Mouse (Mus musculus): ENCODE results near the gene Frmd4a. TPM values are rescaled to one million over a fixed set of nuclear protein-coding genes. Genes with fewer than 3 reads are reported as not detected.
A peak's percentile ranks its signal among the peaks of the same experiment; 100 is the strongest.

Frmd4a gene
- polyA plus RNA-seq, 1 experiment from 2014 or later, result 22.9 TPM

GRCm38 (mm10) chr2:4492485-4493481, 475.3 kb downstream of the Frmd4a start:
- Histone ChIP-seq H3K9ac (no peak overlapping the region), H3K27me3 (replicated peaks) (no peaks in the 10 kb centered on the region), H3K4me1 (0 out of 2 replicates have a peak, but pooled peaks cover 9% of the 10 kb centered on the region), H3K27ac (peak overlapping the region; percentile 18), H3K4me2 (0 out of 2 replicates have a peak overlapping the region, but pooled peaks have one; percentile 1), H3K4me3 (replicated peaks) (no peak overlapping the region), H3K36me3 (no peaks in the 10 kb centered on the region; the same call in 1 of the 2 replicates), H3K9me3 (no peaks in the 10 kb centered on the region)
- peak; percentile 37 for ATAC-seq (ENCODE audit: insufficient read depth, low FRiP score, low read depth)
- 31% methylated on average over 20 of the region's 20 CpGs for WGBS

GRCm38 (mm10) chr2:4494478-4494877, 477.0 kb downstream of the Frmd4a start:
- H3K27me3 ChIP-seq (replicated peaks), result no peaks in the 10 kb centered on the region
- no peak overlapping the region for H3K4me3 ChIP-seq (replicated peaks)
- no peak overlapping the region for H3K9ac ChIP-seq
- no peaks in the 10 kb centered on the region for H3K9me3 ChIP-seq
- 0 out of 2 replicates have a peak, but pooled peaks cover 9% of the 10 kb centered on the region for H3K4me1 ChIP-seq
- no peak overlapping the region for H3K27ac ChIP-seq
- WGBS, result 79% methylated on average over 2 of the region's 2 CpGs
- no peaks in the 10 kb centered on the region; the same call in 1 of the 2 replicates for H3K36me3 ChIP-seq
- H3K4me2 ChIP-seq, result no peak overlapping the region
- ATAC-seq (ENCODE audit: insufficient read depth, low FRiP score, low read depth), result no peak

- WGBS, result 0% methylated on average over 1 of the region's 1 CpGs
- Histone ChIP-seq H3K9ac (no peak overlapping the region), H3K27me3 (replicated peaks) (no peaks in the 10 kb centered on the region), H3K36me3 (no peaks in the 10 kb centered on the region; the same call in 1 of the 2 replicates), H3K4me1 (no peaks in the 10 kb centered on the region), H3K27ac (no peak overlapping the region), H3K4me3 (replicated peaks) (no peak overlapping the region), H3K4me2 (no peak overlapping the region), H3K9me3 (no peaks in the 10 kb centered on the region)
- ATAC-seq (ENCODE audit: insufficient read depth, low FRiP score, low read depth), result no peak
These were observed 481.7 kb downstream of the Frmd4a start for GRCm38 (mm10) chr2:4499257-4499656.

GRCm38 (mm10) chr2:4499916-4500315, 482.4 kb downstream of the Frmd4a start:
- Histone ChIP-seq H3K27ac (no peak overlapping the region), H3K9me3 (no peaks in the 10 kb centered on the region)
- WGBS, result 88% methylated on average over 9 of the region's 9 CpGs

GRCm38 (mm10) chr2:4501257-4502027, 483.9 kb downstream of the Frmd4a start:
- 67% methylated on average over 15 of the region's 15 CpGs for WGBS

More at GRCm38 (mm10) chr2:4499916-4500315, 482.4 kb downstream of the Frmd4a start:
- H3K36me3 ChIP-seq, result no peaks in the 10 kb centered on the region; the same call in 1 of the 2 replicates
- no peak overlapping the region for H3K4me2 ChIP-seq
- ATAC-seq (ENCODE audit: insufficient read depth, low FRiP score, low read depth), result no peak
- no peak overlapping the region for H3K4me3 ChIP-seq (replicated peaks)
- no peak overlapping the region for H3K9ac ChIP-seq
- H3K27me3 ChIP-seq (replicated peaks), result no peaks in the 10 kb centered on the region
- H3K4me1 ChIP-seq, result no peaks in the 10 kb centered on the region

GRCm38 (mm10) chr2:4504413-4504812, 486.9 kb downstream of the Frmd4a start:
- H3K4me3 ChIP-seq (replicated peaks), result no peak overlapping the region
- WGBS, result 84% methylated on average over 10 of the region's 10 CpGs

More at GRCm38 (mm10) chr2:4501257-4502027, 483.9 kb downstream of the Frmd4a start:
- H3K4me1 ChIP-seq, result no peaks in the 10 kb centered on the region
- no peaks in the 10 kb centered on the region; the same call in 1 of the 2 replicates for H3K36me3 ChIP-seq
- ATAC-seq (ENCODE audit: insufficient read depth, low FRiP score, low read depth), result no peak
- no peaks in the 10 kb centered on the region for H3K9me3 ChIP-seq
- H3K27ac ChIP-seq, result no peak overlapping the region
- no peak overlapping the region for H3K4me3 ChIP-seq (replicated peaks)
- no peak overlapping the region for H3K4me2 ChIP-seq
- no peaks in the 10 kb centered on the region for H3K27me3 ChIP-seq (replicated peaks)
- no peak overlapping the region for H3K9ac ChIP-seq

GRCm38 (mm10) chr2:4505695-4506094, 488.2 kb downstream of the Frmd4a start:
- WGBS, result 89% methylated on average over 4 of the region's 4 CpGs
- Histone ChIP-seq H3K4me2 (no peak overlapping the region), H3K4me3 (replicated peaks) (no peak overlapping the region), H3K9me3 (no peaks in the 10 kb centered on the region), H3K9ac (no peak overlapping the region), H3K27ac (no peak overlapping the region), H3K4me1 (peaks cover 21% of the 10 kb centered on the region), H3K27me3 (replicated peaks) (no peaks in the 10 kb centered on the region), H3K36me3 (no peaks in the 10 kb centered on the region)
- no peak for ATAC-seq (ENCODE audit: insufficient read depth, low FRiP score, low read depth)

More at GRCm38 (mm10) chr2:4504413-4504812, 486.9 kb downstream of the Frmd4a start:
- Histone ChIP-seq H3K9ac (no peak overlapping the region), H3K27ac (no peak overlapping the region), H3K27me3 (replicated peaks) (no peaks in the 10 kb centered on the region), H3K4me2 (no peak overlapping the region), H3K4me1 (peaks cover 10% of the 10 kb centered on the region), H3K9me3 (no peaks in the 10 kb centered on the region), H3K36me3 (no peaks in the 10 kb centered on the region)
- ATAC-seq (ENCODE audit: insufficient read depth, low FRiP score, low read depth), result no peak

- H3K4me1 ChIP-seq, result peaks cover 23% of the 10 kb centered on the region
- ATAC-seq (ENCODE audit: insufficient read depth, low FRiP score, low read depth), result no peak
- no peak overlapping the region for H3K4me2 ChIP-seq
- H3K9ac ChIP-seq, result no peak overlapping the region
- 88% methylated on average over 9 of the region's 9 CpGs for WGBS
- H3K4me3 ChIP-seq (replicated peaks), result no peak overlapping the region
- no peaks in the 10 kb centered on the region for H3K27me3 ChIP-seq (replicated peaks)
- H3K36me3 ChIP-seq, result no peaks in the 10 kb centered on the region
- H3K9me3 ChIP-seq, result no peaks in the 10 kb centered on the region
- H3K27ac ChIP-seq, result no peak overlapping the region
These were observed 489.1 kb downstream of the Frmd4a start for GRCm38 (mm10) chr2:4506659-4507058.

- 0 out of 2 replicates have a peak overlapping the region, but pooled peaks have one; percentile 86 for H3K27ac ChIP-seq
- H3K4me3 ChIP-seq (replicated peaks), result no peak overlapping the region
- H3K36me3 ChIP-seq, result no peaks in the 10 kb centered on the region
- no peak overlapping the region for H3K9ac ChIP-seq
- H3K27me3 ChIP-seq (replicated peaks), result no peaks in the 10 kb centered on the region
- 87% methylated on average over 13 of the region's 13 CpGs for whole genome bisulfite sequencing
- H3K4me2 ChIP-seq, result no peak overlapping the region
- no peaks in the 10 kb centered on the region for H3K9me3 ChIP-seq
- no peak for ATAC-seq (ENCODE audit: insufficient read depth, low FRiP score, low read depth)
- peaks cover 23% of the 10 kb centered on the region for H3K4me1 ChIP-seq
These were observed 490.5 kb downstream of the Frmd4a start for GRCm38 (mm10) chr2:4507887-4508615.

- Histone ChIP-seq H3K27ac (peak overlapping the region; percentile 86), H3K4me3 (replicated peaks) (no peak overlapping the region), H3K9me3 (no peaks in the 10 kb centered on the region), H3K27me3 (replicated peaks) (no peaks in the 10 kb centered on the region), H3K4me1 (peaks cover 23% of the 10 kb centered on the region), H3K4me2 (peak overlapping the region; percentile 30; the same call in 1 of the 2 replicates), H3K9ac (no peak overlapping the region), H3K36me3 (no peaks in the 10 kb centered on the region)
- 41% methylated on average over 10 of the region's 10 CpGs for WGBS
- no peak for ATAC-seq (ENCODE audit: insufficient read depth, low FRiP score, low read depth)
These were observed 491.6 kb downstream of the Frmd4a start for GRCm38 (mm10) chr2:4508959-4509615.

GRCm38 (mm10) chr2:4509739-4510138, 492.2 kb downstream of the Frmd4a start:
- H3K27ac ChIP-seq, result peak overlapping the region; percentile 86
- no peak overlapping the region for H3K4me3 ChIP-seq (replicated peaks)
- H3K4me2 ChIP-seq, result peak overlapping the region; percentile 30; the same call in 1 of the 2 replicates
- no peak overlapping the region for H3K9ac ChIP-seq
- H3K4me1 ChIP-seq, result peaks cover 23% of the 10 kb centered on the region
- peak; percentile 60 for ATAC-seq (ENCODE audit: insufficient read depth, low FRiP score, low read depth)
- WGBS, result 29% methylated on average over 5 of the region's 5 CpGs
- no peaks in the 10 kb centered on the region for H3K9me3 ChIP-seq
- H3K27me3 ChIP-seq (replicated peaks), result no peaks in the 10 kb centered on the region
- H3K36me3 ChIP-seq, result no peaks in the 10 kb centered on the region
